Mouse (Mus musculus): ENCODE measurements around the gene Bdh2. TPM values are rescaled to one million over a fixed set of nuclear protein-coding genes. Genes with fewer than 3 reads are reported as not detected.

The Bdh2 gene
- not detected in 2 replicates for polyA plus RNA-seq (2012; ENCODE audit: low replicate concordance)

DNA sequence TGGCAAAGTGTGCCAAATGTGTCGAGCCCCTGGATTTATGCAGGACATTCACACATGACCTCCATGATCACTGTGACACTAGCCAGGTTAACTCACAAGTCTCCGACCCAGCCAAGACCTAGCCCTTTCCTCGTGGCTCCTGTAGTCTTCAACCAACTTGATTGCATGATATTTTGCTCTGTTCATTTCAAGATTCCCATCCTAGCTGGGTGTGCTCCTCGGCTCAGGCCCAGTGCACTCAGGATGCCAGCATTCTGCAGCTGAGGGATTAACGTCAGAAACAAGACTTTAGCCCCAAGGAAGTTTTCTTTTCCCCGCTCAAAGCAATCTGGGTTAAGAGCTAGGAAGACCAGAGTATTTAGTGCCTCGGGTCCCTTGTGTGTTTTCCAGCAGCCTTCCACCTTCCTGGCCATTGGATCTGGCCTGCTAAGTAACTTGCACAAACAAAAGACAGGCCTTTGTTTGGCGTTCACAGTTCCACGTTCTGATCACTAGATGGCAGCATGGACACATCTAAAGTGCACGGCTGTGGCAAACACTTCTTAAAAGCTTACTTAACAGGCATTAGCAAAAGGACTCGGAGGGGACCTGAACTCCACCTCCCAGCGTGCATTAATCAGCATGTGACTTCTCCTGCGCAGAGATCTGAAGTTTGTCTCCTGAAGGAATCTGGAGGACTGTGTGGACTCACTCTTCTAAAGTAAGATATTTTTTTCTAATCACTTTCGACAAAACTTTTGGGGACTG lies at the start of gene Bdh2:
Gene Bdh2 (plus strand): TSS at position 553 of the 747 bp plus-strand sequence.

GRCm38 (mm10) chr3:135307411-135308259 lies 26.6 kb downstream of the Bdh2 start, which contains the start of gene Slc9b2:
TSS of gene Slc9b2 (plus strand) at chr3:135307700.

DNA sequence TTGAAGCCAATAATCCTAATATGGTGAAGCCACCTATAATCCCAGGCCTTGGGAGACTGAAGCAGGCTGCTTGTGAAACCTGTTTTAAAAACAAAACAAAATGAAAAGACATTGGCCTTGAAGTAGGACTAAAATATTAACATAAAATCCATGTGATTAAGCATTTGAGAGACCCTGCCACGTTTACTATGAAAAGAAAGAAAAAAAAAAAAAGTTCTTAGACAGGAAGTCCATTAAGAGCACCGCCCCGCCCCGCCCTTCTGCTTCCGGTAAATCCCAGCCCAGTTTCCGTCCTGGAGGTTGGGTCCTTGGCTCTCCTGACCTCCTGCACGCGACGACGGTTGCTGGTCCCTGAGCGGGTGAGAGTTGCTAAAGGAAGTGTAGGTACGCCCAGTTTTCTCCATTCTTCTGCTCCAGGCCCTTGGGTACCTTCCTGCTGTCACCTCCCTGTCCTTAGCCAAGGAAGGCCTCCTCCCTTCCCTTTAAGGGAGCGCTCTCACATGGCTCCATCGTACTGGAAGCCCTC lies 66.8 kb downstream of the Bdh2 start, which contains the start of gene Slc9b1:
Gene Slc9b1 (plus strand): TSS at position 291 of the 526 bp plus-strand sequence.

Other genes starting within 250 kb of the Bdh2 start
- 1.0 and 3.9 TPM in 2 replicates for gene Cenpe, start 68.7 kb upstream of the Bdh2 start, polyA plus RNA-seq (2012; ENCODE audit: low replicate concordance)
- gene Slc9b2, start 26.5 kb downstream of the Bdh2 start, polyA plus RNA-seq (2012; ENCODE audit: low replicate concordance) = 0.03 and 0.05 TPM in 2 replicates
- gene Slc9b1, start 66.8 kb downstream of the Bdh2 start, polyA plus RNA-seq (2012; ENCODE audit: low replicate concordance) = not detected in 2 replicates
- 28.0 and 29.0 TPM in 2 replicates for gene Cisd2, start 142.7 kb downstream of the Bdh2 start, polyA plus RNA-seq (2012; ENCODE audit: low replicate concordance)
- 290 and 299 TPM in 2 replicates for gene Ube2d3, start 156.9 kb downstream of the Bdh2 start, polyA plus RNA-seq (2012; ENCODE audit: low replicate concordance)
- gene Manba, start 204.4 kb downstream of the Bdh2 start, polyA plus RNA-seq (2012; ENCODE audit: low replicate concordance) = 0.98 and 4.5 TPM in 2 replicates